Mouse (Mus musculus): ENCODE measurements at regions not wholly inside any gene's neighbourhood (a gene's known extent, or its start where the extent isn't known, plus 50 kb on each side); places are given as distances from the start of the nearest gene placed in this dataset.

- no peak for TF ChIP-seq CTCF (IDR thresholded peaks at IDR 0.05; ENCODE audit: borderline replicate concordance, insufficient read depth, low read length)
- no peak for TF ChIP-seq POLR2A (IDR thresholded peaks at IDR 0.05; ENCODE audit: low read depth, low read length)
These were observed 250.8 kb downstream of the Alx1 start for GRCm38 (mm10) chr10:102779243-102779642.

All from embryonic fibroblast, embryonic 13.5 days (primary cell).